ENCODE assay signal across 8 mouse cellular contexts in genomic region chr3:101948572-101948971, GRCm38 (mm10). TPM values are rescaled to one million over a fixed set of nuclear protein-coding genes. Genes with fewer than 3 reads are reported as not detected.
A peak's percentile ranks its signal among the peaks of the same experiment; 100 is the strongest.
DNase-seq lines count a peak whose midpoint lies in the region; ATAC-seq lines count a peak whose summit lies in the region.

No protein-coding gene starts in this region.

- H3K27ac ChIP-seq in heart, embryonic 11.5 days (ENCODE audit: low read depth, low read length) = no peak overlapping the region
- no peak overlapping the region for H3K27ac ChIP-seq in forebrain, embryonic 13.5 days

- intact Hi-C loops in heart, postnatal 14 days (cut with DNase I) = no loop called here

- DNase-seq in heart, adult 11 months = peak; percentile 88
- peak; percentile 68 for DNase-seq in Muller cell, postnatal 12 days (ENCODE audit: inconsistent ontology term)
- peak; percentile 8 to 35 for DNase-seq in heart, postnatal 14 days
- peak; percentile 88 for DNase-seq in lung, postnatal 36 days
- no peak for DNase-seq in thymus, postnatal 10 days (ENCODE audit: low spot score in 2 of 2)
- no peak for DNase-seq in spleen, adult 18-20 months

- H3K4me1 ChIP-seq in heart, embryonic 11.5 days (ENCODE audit: control insufficient read depth, insufficient read depth, low read length) = no peaks in the 10 kb centered on the region
- H3K4me1 ChIP-seq in forebrain, embryonic 13.5 days = no peaks in the 10 kb centered on the region

- H3K4me2 ChIP-seq in heart, embryonic 11.5 days = no peak overlapping the region
- H3K4me2 ChIP-seq in forebrain, embryonic 13.5 days = no peak overlapping the region

- H3K36me3 ChIP-seq in heart, embryonic 11.5 days (ENCODE audit: control insufficient read depth, insufficient read depth, low read length) = no peaks in the 10 kb centered on the region
- no peaks in the 10 kb centered on the region for H3K36me3 ChIP-seq in forebrain, embryonic 13.5 days (ENCODE audit: poor library complexity, severe bottlenecking)

- H3K4me3 ChIP-seq in heart, embryonic 11.5 days (ENCODE audit: low read depth, low read length) = no peak overlapping the region
- no peak overlapping the region for H3K4me3 ChIP-seq in forebrain, embryonic 13.5 days

- H3K9ac ChIP-seq in heart, embryonic 11.5 days (ENCODE audit: low read depth, low read length) = no peak overlapping the region
- no peak overlapping the region for H3K9ac ChIP-seq in forebrain, embryonic 13.5 days

- WGBS in heart, embryonic 11.5 days (ENCODE audit: insufficient replicate concordance) = 51% methylated on average over 3 of the region's 3 CpGs
- WGBS in forebrain, embryonic 13.5 days = 84% methylated on average over 3 of the region's 3 CpGs

- no peaks in the 10 kb centered on the region for H3K9me3 ChIP-seq in heart, embryonic 11.5 days (replicated peaks; ENCODE audit: control insufficient read depth, low read length)
- H3K9me3 ChIP-seq in forebrain, embryonic 13.5 days (replicated peaks) = no peaks in the 10 kb centered on the region

- ATAC-seq in heart, embryonic 11.5 days (replicated peaks; ENCODE audit: insufficient number of reproducible peaks, low FRiP score, low TSS enrichment) = no peak
- ATAC-seq in forebrain, embryonic 13.5 days = no peak

- no peaks in the 10 kb centered on the region for H3K27me3 ChIP-seq in heart, embryonic 11.5 days (ENCODE audit: control insufficient read depth, insufficient read depth, low read length)
- no peaks in the 10 kb centered on the region for H3K27me3 ChIP-seq in forebrain, embryonic 13.5 days

RNA-seq across cellular contexts. Expression of gene Slc22a15, which starts 24.3 kb away (rescaled TPM):
- polyA plus RNA-seq in heart, embryonic 11.5 days (2014; fragmentation: Nextera tagmentation; extraction: Ambion mirVana) = 6.1 and 7.3 TPM in 2 replicates
- total RNA-seq in heart, postnatal 14 days (2021) = 1 to 10 TPM; 2.9 to 3.4 TPM
- 4.8 and 5.5 TPM in 2 replicates for polyA plus RNA-seq in forebrain, embryonic 13.5 days (2015; fragmentation: Nextera tagmentation; extraction: Ambion mirVana)

Comparison
In these comparisons a context has a peak if more than half of its experiments do, and no peak if none do; other contexts are left out.
1. DNase-seq: peak in heart, adult 11 months (single experiment), Muller cell, postnatal 12 days (single experiment), heart, postnatal 14 days (2 of 2) and lung, postnatal 36 days (single experiment); none in thymus, postnatal 10 days (0 of 2) and spleen, adult 18-20 months (0 of 2).